In the genomic region with DNA sequence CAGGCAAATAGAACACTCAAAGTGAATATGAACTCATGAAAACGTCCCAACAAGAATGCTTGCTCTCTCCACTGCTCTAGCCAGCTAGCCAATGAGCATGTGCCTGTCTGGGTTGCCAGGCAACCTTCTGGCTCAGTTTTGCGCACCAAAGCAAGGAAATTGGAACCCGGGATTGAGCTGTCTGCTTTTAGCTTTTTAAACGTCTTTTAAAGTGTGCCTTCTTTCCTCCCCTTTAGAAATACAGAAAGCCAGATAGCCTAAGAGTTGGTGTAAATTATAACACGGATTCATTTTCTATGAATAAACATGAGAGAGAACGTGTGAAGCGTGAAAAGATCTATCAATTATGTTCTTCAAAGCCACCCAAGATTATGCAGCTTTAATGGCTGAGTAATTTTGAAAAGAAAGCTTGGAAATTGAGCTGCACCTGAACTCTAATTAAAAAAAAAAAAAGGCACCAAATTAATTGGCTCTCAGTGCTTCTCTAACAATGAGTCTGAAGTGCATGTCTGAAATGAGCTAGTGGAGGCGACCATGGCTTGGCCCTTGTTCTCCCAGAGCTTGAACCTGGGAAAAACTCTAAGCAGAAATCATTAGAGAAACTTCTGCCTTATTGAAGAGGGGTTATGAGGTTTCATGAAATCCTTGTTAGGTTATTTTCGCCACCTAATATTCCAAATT, we compare ENCODE assay signal across 10 mouse cellular contexts. TPM values are rescaled to one million over a fixed set of nuclear protein-coding genes. Genes with fewer than 3 reads are reported as not detected.
DNase-seq lines count a peak whose midpoint lies in the region; ATAC-seq and TF ChIP-seq lines count a peak whose summit lies in the region.
"Had no signal": no experiment of that assay in that cellular context is flagged by ENCODE, and none has a peak within 500 bp of the region (broad histone marks: within the 10 kb centered on the region; RNA-seq: fewer than 3 reads in every experiment).

No protein-coding gene starts in this region.

- WGBS in forebrain, embryonic 15.5 days: 5% methylated on average over 9 of the region's 9 CpGs
- whole genome bisulfite sequencing in midbrain, embryonic 16.5 days: 12% methylated on average over 9 of the region's 9 CpGs

- no peaks in the 10 kb centered on the region for H3K9me3 ChIP-seq in forebrain, embryonic 15.5 days
- H3K9me3 ChIP-seq in midbrain, embryonic 16.5 days (replicated peaks; ENCODE audit: control insufficient read depth, low read length, poor library complexity, severe bottlenecking): no peaks in the 10 kb centered on the region

- H3K27ac ChIP-seq in forebrain, embryonic 15.5 days (replicated peaks): peak overlapping the region; percentile 87
- H3K27ac ChIP-seq in midbrain, embryonic 16.5 days (ENCODE audit: low read length): peak overlapping the region; percentile 65

- H3K36me3 ChIP-seq in forebrain, embryonic 15.5 days: no peaks in the 10 kb centered on the region
- H3K36me3 ChIP-seq in midbrain, embryonic 16.5 days (ENCODE audit: control insufficient read depth, insufficient read depth, low read length): no peaks in the 10 kb centered on the region

- peak; percentile 97 for DNase-seq in brain, embryonic 14.5 days (ENCODE audit: low read depth)
- DNase-seq in layer of hippocampus, adult 8-10 months (ENCODE audit: low spot score in 2 of 2): peak; percentile 47 to 59
- DNase-seq in gastrocnemius, postnatal 36 days: no peak
- no peak for DNase-seq in natural killer cell, adult 2 months (ENCODE audit: low spot score in 2 of 2)
- DNase-seq in testis, postnatal 10 days (ENCODE audit: low spot score): no peak
- DNase-seq in urinary bladder, postnatal 36 days (ENCODE audit: low spot score in 2 of 2): no peak

- no peak overlapping the region for H3K9ac ChIP-seq in forebrain, embryonic 15.5 days (replicated peaks)
- H3K9ac ChIP-seq in midbrain, embryonic 16.5 days (ENCODE audit: low read depth, low read length): no peak overlapping the region

- no peaks in the 10 kb centered on the region for H3K27me3 ChIP-seq in forebrain, embryonic 15.5 days
- no peaks in the 10 kb centered on the region; the same call in 1 of the 2 replicates for H3K27me3 ChIP-seq in midbrain, embryonic 16.5 days (ENCODE audit: control insufficient read depth, insufficient read depth, low read depth, low read length)

- no peak for TF ChIP-seq POLR2A in brain, embryonic 14.5 days (IDR thresholded peaks at IDR 0.05; ENCODE audit: borderline replicate concordance, extremely low read depth, insufficient read depth, insufficient read length, poor library complexity, severe bottlenecking)

- intact Hi-C loops in gastrocnemius, postnatal 36 days (cut with DNase I): no loop called here

- H3K4me2 ChIP-seq in forebrain, embryonic 15.5 days (replicated peaks): peak overlapping the region; percentile 39
- H3K4me2 ChIP-seq in midbrain, embryonic 16.5 days (ENCODE audit: low read length): peak overlapping the region; percentile 33

- peak; percentile 94 for ATAC-seq in forebrain, embryonic 15.5 days (replicated peaks)
- peak; percentile 93 for ATAC-seq in midbrain, embryonic 16.5 days

- H3K4me3 ChIP-seq in forebrain, embryonic 15.5 days: 0 out of 2 replicates have a peak overlapping the region, but pooled peaks have one; percentile 4
- H3K4me3 ChIP-seq in midbrain, embryonic 16.5 days (ENCODE audit: low read depth, low read length): no peak overlapping the region

- peaks cover 40% of the 10 kb centered on the region for H3K4me1 ChIP-seq in forebrain, embryonic 15.5 days
- peaks cover 13% of the 10 kb centered on the region; the same call in 1 of the 2 replicates for H3K4me1 ChIP-seq in midbrain, embryonic 16.5 days (ENCODE audit: control insufficient read depth, insufficient read depth, low read length)

- TF ChIP-seq CTCF in brain, embryonic 14.5 days (IDR thresholded peaks at IDR 0.05; ENCODE audit: borderline replicate concordance, extremely low read depth, insufficient read depth, insufficient read length): no peak

RNA-seq across cellular contexts. Expression of a gene that starts 6.0 kb away (rescaled TPM):
- not detected in 2 replicates for polyA plus RNA-seq in brain, embryonic 14.5 days (2012; rRNA removed)
- 0.23 TPM in 1 of 2 replicates, not detected in the other for polyA plus RNA-seq in forebrain, embryonic 15.5 days (2015; fragmentation: Nextera tagmentation; extraction: Ambion mirVana)
- total RNA-seq in layer of hippocampus, adult 8-10 months (2022): not detected
- not detected in 2 replicates for polyA plus RNA-seq in midbrain, embryonic 16.5 days (2015; fragmentation: Nextera tagmentation; extraction: Ambion mirVana)
- total RNA-seq in gastrocnemius, postnatal 36 days (2021): not detected
- polyA plus RNA-seq: cortical plate, adult 2 months; large intestine, adult 2 months had no signal

RNA-seq across cellular contexts. Expression of a gene that starts 48.1 kb away (rescaled TPM):
- 21.0 and 32.0 TPM in 2 replicates for polyA plus RNA-seq in brain, embryonic 14.5 days (2012; rRNA removed)
- 55.2 and 62.9 TPM in 2 replicates for polyA plus RNA-seq in forebrain, embryonic 15.5 days (2015; fragmentation: Nextera tagmentation; extraction: Ambion mirVana)
- 10 to 100 TPM; 44.6 to 55.0 (median 47.8) TPM for total RNA-seq in layer of hippocampus, adult 8-10 months (2022)
- polyA plus RNA-seq in midbrain, embryonic 16.5 days (2015; fragmentation: Nextera tagmentation; extraction: Ambion mirVana): 40.7 and 42.4 TPM in 2 replicates
- total RNA-seq in gastrocnemius, postnatal 36 days (2021): 10 to 100 TPM; 12.2 to 15.9 TPM

Comparison
In these comparisons a context has a peak if more than half of its experiments do, and no peak if none do; other contexts are left out.
1. DNase-seq: peak in brain, embryonic 14.5 days (single experiment) and layer of hippocampus, adult 8-10 months (2 of 2); none in gastrocnemius, postnatal 36 days (0 of 2), natural killer cell, adult 2 months (0 of 2), testis, postnatal 10 days (single experiment) and urinary bladder, postnatal 36 days (0 of 2).